Mouse (Mus musculus) stomach, postnatal 0 days (tissue): ENCODE data around the gene Map3k21. TPM values are rescaled to one million over a fixed set of nuclear protein-coding genes. Genes with fewer than 3 reads are reported as not detected.

Experiments
- ATAC-seq: fragments of 200-750 bp; cut with Nextera tagmentation; 2 replicates; pipeline ENCODE4 v1.8.0; 2017; ENCODE audit not compliant: low FRiP score, low TSS enrichment
- DNase-seq: peaks from one replicate; pipeline ENCODE4 v3.0.0-alpha.2; 2016; ENCODE audit warnings: low spot score
- H3K27ac ChIP-seq: fragments of 300-500 bp; sonication (generic); replicated peaks from 2 replicates; pipeline ENCODE4 v1.5.1; 2014; ENCODE audit warnings: mild to moderate bottlenecking, control low read depth
- H3K27me3 ChIP-seq: fragments of 300-500 bp; sonication (generic); 2 replicates; pipeline ENCODE4 v1.6.1; 2014; ENCODE audit warnings: low read length; ENCODE audit not compliant: control insufficient read depth, insufficient read depth
- H3K36me3 ChIP-seq: fragments of 300-500 bp; sonication (generic); 2 replicates; pipeline ENCODE4 v1.6.1; 2014; ENCODE audit warnings: low read length, mixed read lengths; ENCODE audit not compliant: control insufficient read depth, insufficient read depth
- H3K4me1 ChIP-seq: fragments of 300-500 bp; sonication (generic); replicated peaks from 2 replicates; pipeline ENCODE4 v1.6.1; 2014; ENCODE audit warnings: antibody characterized with exemption; ENCODE audit not compliant: control insufficient read depth, insufficient read depth
- H3K4me2 ChIP-seq: fragments of 300-500 bp; sonication (generic); replicated peaks from 2 replicates; pipeline ENCODE4 v1.6.1; 2014; ENCODE audit warnings: low read depth, mild to moderate bottlenecking, control low read depth, moderate library complexity
- H3K4me3 ChIP-seq: fragments of 300-500 bp; sonication (generic); 2 replicates; pipeline ENCODE4 v1.5.1; 2014; ENCODE audit warnings: low read depth, low read length, control low read depth
- H3K9ac ChIP-seq: fragments of 300-500 bp; sonication (generic); 2 replicates; pipeline ENCODE4 v1.6.1; 2014; ENCODE audit warnings: mild to moderate bottlenecking, low read length, control low read depth, mixed read lengths
- H3K9me3 ChIP-seq: fragments of 300-500 bp; sonication (generic); 2 replicates; pipeline ENCODE4 v1.6.1; 2016; ENCODE audit warnings: low read length; ENCODE audit not compliant: control insufficient read depth
- CTCF ChIP-seq: IDR thresholded peaks from 2 replicates; pipeline ENCODE4 v1.5.1; 2016; ENCODE audit warnings: antibody characterized with exemption, low read depth, mild to moderate bottlenecking, moderate library complexity
- EP300 ChIP-seq: optimal IDR thresholded peaks from 2 replicates; pipeline ENCODE3; 2016; ENCODE audit warnings: antibody characterized with exemption
- WGBS: fragments of 180-500 bp; shearing (Covaris S2); extraction: QIAGEN DNeasy Blood & Tissue Kit; methylation state at CpG from one replicate; pipeline ENCODE4 v1.1.7; 2014; 5-methylcytosine and 5-hydroxymethylcytosine counted together
- polyA plus RNA-seq: library from polyadenylated mRNA; unstranded; fragments of >200 nt; fragmentation: Nextera tagmentation; extraction: Ambion mirVana; gene quantifications from 2 replicates; pipeline ENCODE4 v1.2.1, GENCODE M21; 2015

Map3k21 gene
- polyA plus RNA-seq = 1.1 and 1.2 TPM in 2 replicates

GRCm38 (mm10) chr8:125910365-125911228 lies at the start of gene Map3k21:
Map3k21 (plus strand) TSS chr8:125910450.
- H3K4me3 ChIP-seq = peak within 1 kb of the TSS; percentile 54
- H3K27me3 ChIP-seq = peaks cover 5% of the 10 kb centered on the region; the same call in 1 of the 2 replicates
- peaks cover 2% of the 10 kb centered on the region; the same call in 1 of the 2 replicates for H3K4me1 ChIP-seq
- peak within 1 kb of the TSS; percentile 78 for H3K27ac ChIP-seq
- peak within 1 kb of the TSS; percentile 92 for H3K4me2 ChIP-seq
- WGBS = under 1% methylated on average over 88 of the region's 93 CpGs
- no peaks in the 10 kb centered on the region for H3K36me3 ChIP-seq
- ATAC-seq (peak; percentile 57), DNase-seq (peak; percentile 75)
- peak within 1 kb of the TSS; percentile 59 for H3K9ac ChIP-seq
- TF ChIP-seq CTCF (peak; percentile 23; the same call in 1 of the 2 replicates), EP300 (no peak)
- H3K9me3 ChIP-seq = no peaks in the 10 kb centered on the region

DNA sequence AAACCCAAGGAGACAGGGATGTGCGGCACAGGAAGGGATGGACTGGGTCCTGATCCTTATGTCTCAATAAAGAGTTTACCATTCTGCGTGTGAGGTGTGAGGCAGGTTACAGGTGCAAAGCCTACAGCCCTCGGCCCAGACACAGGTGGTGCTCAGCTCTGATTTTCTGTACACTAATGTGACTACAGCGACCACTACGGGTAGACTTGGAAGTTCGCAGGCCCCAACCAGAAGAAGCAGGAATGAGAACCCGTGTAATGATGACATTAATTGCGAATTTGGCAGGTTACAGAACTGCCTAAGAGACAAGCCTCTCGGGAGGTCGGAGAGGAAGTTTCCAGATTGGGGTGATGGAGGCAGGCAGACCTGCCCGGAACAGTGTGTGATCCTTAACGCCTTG lies 44.1 kb upstream of the Map3k21 start:
- ATAC-seq (no peak), DNase-seq (no peak)
- WGBS = 68% methylated on average over 12 of the region's 12 CpGs
- no peak overlapping the region for H3K4me2 ChIP-seq
- no peaks in the 10 kb centered on the region for H3K27me3 ChIP-seq
- no peak overlapping the region for H3K9ac ChIP-seq
- H3K9me3 ChIP-seq = no peaks in the 10 kb centered on the region
- H3K36me3 ChIP-seq = no peaks in the 10 kb centered on the region
- H3K4me1 ChIP-seq = no peaks in the 10 kb centered on the region
- H3K4me3 ChIP-seq = no peak overlapping the region
- H3K27ac ChIP-seq = no peak overlapping the region
- TF ChIP-seq CTCF (peak; percentile 54), EP300 (no peak)

DNA sequence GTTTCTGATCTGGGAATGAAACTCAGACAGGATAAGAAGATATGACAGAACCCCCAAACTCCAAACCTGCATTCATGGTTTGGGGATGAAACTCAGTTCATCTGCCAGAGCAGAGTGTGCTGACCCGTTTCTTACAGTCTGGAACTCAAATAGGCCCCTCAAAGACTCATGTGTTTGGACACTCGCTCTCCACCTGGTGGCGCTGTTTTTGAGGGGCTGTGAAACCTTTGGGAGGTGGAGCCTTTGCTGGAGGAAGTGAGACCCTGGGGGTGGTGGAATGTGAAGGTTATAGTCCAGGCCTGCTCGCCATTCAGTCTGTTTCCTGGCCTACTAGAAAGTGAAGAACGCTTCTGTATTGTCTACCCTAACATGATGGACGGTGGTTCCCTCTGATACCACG lies 41.7 kb upstream of the Map3k21 start:
- WGBS = 62% methylated on average over 7 of the region's 7 CpGs
- Histone ChIP-seq H3K27me3 (no peaks in the 10 kb centered on the region), H3K9ac (no peak overlapping the region), H3K27ac (no peak overlapping the region), H3K36me3 (no peaks in the 10 kb centered on the region), H3K4me3 (no peak overlapping the region), H3K4me2 (no peak overlapping the region), H3K9me3 (no peaks in the 10 kb centered on the region), H3K4me1 (no peaks in the 10 kb centered on the region)
- no peak for DNase-seq
- TF ChIP-seq CTCF (peak; percentile 52), EP300 (no peak)
- ATAC-seq = no peak

DNA sequence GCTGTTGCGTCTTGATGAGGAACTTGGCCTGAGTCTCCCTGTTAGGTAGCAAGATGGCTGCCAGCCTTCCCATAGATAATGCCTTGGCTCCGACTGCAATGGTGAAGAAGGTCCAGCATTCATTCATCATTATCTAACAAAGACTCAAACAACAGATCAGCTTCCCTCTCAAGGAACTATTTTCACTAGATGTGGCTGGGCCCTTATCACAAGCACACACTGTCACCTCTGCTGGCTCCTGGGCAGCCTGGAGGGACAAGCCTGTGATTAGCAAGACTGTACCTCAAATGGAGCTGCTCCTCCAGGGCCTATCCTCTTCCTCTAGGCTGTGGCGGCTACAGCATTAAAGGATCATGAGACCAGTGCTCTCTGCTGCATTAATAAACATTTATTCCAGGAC lies 40.5 kb upstream of the Map3k21 start:
- Histone ChIP-seq H3K4me1 (no peaks in the 10 kb centered on the region), H3K27ac (no peak overlapping the region), H3K27me3 (no peaks in the 10 kb centered on the region), H3K36me3 (no peaks in the 10 kb centered on the region), H3K9ac (no peak overlapping the region), H3K4me3 (no peak overlapping the region), H3K9me3 (no peaks in the 10 kb centered on the region), H3K4me2 (no peak overlapping the region)
- 79% methylated on average over 3 of the region's 3 CpGs for WGBS
- DNase-seq = no peak
- ATAC-seq = no peak
- no peak for TF ChIP-seq CTCF
- no peak for TF ChIP-seq EP300

- 38% methylated on average over 6 of the region's 6 CpGs for WGBS
- no peak for TF ChIP-seq CTCF
- no peak for TF ChIP-seq EP300
- Histone ChIP-seq H3K9ac (no peak overlapping the region), H3K27ac (no peak overlapping the region), H3K4me1 (no peaks in the 10 kb centered on the region), H3K36me3 (no peaks in the 10 kb centered on the region), H3K4me3 (no peak overlapping the region), H3K9me3 (no peaks in the 10 kb centered on the region), H3K27me3 (no peaks in the 10 kb centered on the region), H3K4me2 (no peak overlapping the region)
- DNase-seq = no peak
- no peak for ATAC-seq
Observed at GRCm38 (mm10) chr8:125870179-125870702, 40.0 kb upstream of the Map3k21 start.

- TF ChIP-seq EP300 = no peak
- peak; percentile 94 for TF ChIP-seq CTCF
- WGBS = under 1% methylated on average over 7 of the region's 7 CpGs
- H3K27me3 ChIP-seq = no peaks in the 10 kb centered on the region
- no peak overlapping the region for H3K9ac ChIP-seq
- H3K9me3 ChIP-seq = no peaks in the 10 kb centered on the region
- no peak overlapping the region for H3K4me2 ChIP-seq
- no peak overlapping the region for H3K27ac ChIP-seq
- peak; percentile 75 for DNase-seq
- peak; percentile 40; the same call in 1 of the 2 replicates for ATAC-seq
- no peaks in the 10 kb centered on the region for H3K36me3 ChIP-seq
- H3K4me3 ChIP-seq = no peak overlapping the region
- no peaks in the 10 kb centered on the region for H3K4me1 ChIP-seq
Observed at GRCm38 (mm10) chr8:125870821-125871321, 39.4 kb upstream of the Map3k21 start.
